Comparison of ENCODE assay signal across 8 mouse cellular contexts in genomic region chr7:119720253-119720946, GRCm38 (mm10). TPM values are rescaled to one million over a fixed set of nuclear protein-coding genes. Genes with fewer than 3 reads are reported as not detected.
DNase-seq lines count a peak whose midpoint lies in the region; ATAC-seq lines count a peak whose summit lies in the region.

Gene Thumpd1, minus strand, starts transcription at chr7:119720798.

- no peaks in the 10 kb centered on the region; the same call in 1 of the 2 replicates for H3K27me3 ChIP-seq in lung, embryonic 16.5 days (ENCODE audit: control insufficient read depth, insufficient read depth, low read depth, low read length)

- peaks cover 5% of the 10 kb centered on the region; the same call in 1 of the 2 replicates for H3K4me1 ChIP-seq in lung, embryonic 16.5 days (replicated peaks; ENCODE audit: control insufficient read depth, insufficient read depth, low read length)

- peak within 1 kb of the TSS; percentile 97 for H3K4me3 ChIP-seq in lung, embryonic 16.5 days (ENCODE audit: low read length)

- H3K36me3 ChIP-seq in lung, embryonic 16.5 days (ENCODE audit: control insufficient read depth, insufficient read depth, low read length): peaks cover 25% of the 10 kb centered on the region

- H3K27ac ChIP-seq in lung, embryonic 16.5 days (ENCODE audit: low read length): peak within 1 kb of the TSS; percentile 70

- WGBS in lung, embryonic 16.5 days: under 1% methylated on average over 60 of the region's 60 CpGs

- peak within 1 kb of the TSS; percentile 91 for H3K4me2 ChIP-seq in lung, embryonic 16.5 days (ENCODE audit: low read depth, low read length)

- no peaks in the 10 kb centered on the region for H3K9me3 ChIP-seq in lung, embryonic 16.5 days (ENCODE audit: control insufficient read depth, low read length)

- ATAC-seq in hematopoietic stem cell, adult 5-6 weeks (replicated peaks in 1 of 2; ENCODE audit: insufficient read depth in 1 of 2, low FRiP score in 2 of 2, low TSS enrichment in 1 of 2, low read depth in 1 of 2, poor library complexity in 2 of 2, severe bottlenecking in 2 of 2): peak; percentile 95 to 97
- ATAC-seq in lung, embryonic 16.5 days (ENCODE audit: low read depth): peak; percentile 97

- DNase-seq in MEL-GATA-1-ER (ENCODE audit: extremely low read depth, low read depth): peak; percentile 82
- peak; percentile 91 for DNase-seq in cerebellum, adult 8-10 months
- DNase-seq in forelimb bud, embryonic 11.5 days (ENCODE audit: low read depth, low spot score): peak; percentile 96
- DNase-seq in layer of hippocampus, adult 9-10 months (ENCODE audit: low spot score): peak; percentile 90
- peak; percentile 90 for DNase-seq in ovary, postnatal 10 days (ENCODE audit: low spot score)
- peak; percentile 85 to 92 for DNase-seq in thymus, postnatal 10 days (ENCODE audit: low spot score in 2 of 2)

- peak within 1 kb of the TSS; percentile 94 for H3K9ac ChIP-seq in lung, embryonic 16.5 days (ENCODE audit: low read length)

RNA-seq across cellular contexts. Expression of gene Thumpd1, which starts in this region (rescaled TPM):
- total RNA-seq in hematopoietic stem cell, adult 5-6 weeks (2017): 119 and 154 TPM in 2 replicates
- 60.3 and 60.6 TPM in 2 replicates for polyA plus RNA-seq in lung, embryonic 16.5 days (2015; fragmentation: Nextera tagmentation; extraction: Ambion mirVana)

Comparison
In these comparisons a context has a peak if more than half of its experiments do, and no peak if none do; other contexts are left out.
1. Peak in every context shown above with its lines: DNase-seq, ATAC-seq, H3K4me3 ChIP-seq and H3K27ac ChIP-seq.